Mouse (Mus musculus): ENCODE results near the gene Olfr90.

DNA sequence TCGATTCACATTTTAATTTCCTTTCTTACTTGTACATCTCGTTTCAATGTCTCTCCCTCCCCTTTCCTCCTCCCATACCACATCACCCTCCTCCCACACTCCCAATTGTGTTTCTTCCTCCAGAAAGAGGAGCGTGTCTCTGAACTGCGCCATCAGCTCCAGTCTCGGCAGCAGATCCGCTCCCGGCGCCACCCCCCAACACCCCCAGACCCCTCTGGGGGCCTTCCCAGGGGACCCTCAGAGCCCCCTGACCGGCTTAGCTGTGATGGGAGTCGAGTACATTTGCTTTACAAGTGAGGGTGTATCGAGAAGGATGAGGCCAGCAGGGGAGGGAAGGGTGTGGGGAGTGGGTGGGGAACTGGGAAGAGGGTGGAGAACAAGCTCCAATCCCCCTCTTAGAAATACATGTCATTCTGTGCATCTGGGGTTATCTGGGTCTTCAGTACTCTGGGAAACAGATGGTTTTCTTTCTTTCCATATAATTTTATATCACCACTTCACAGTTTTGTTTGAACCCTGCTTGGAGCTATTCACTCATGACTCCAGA is 15.5 kb downstream of the Olfr90 start:
- TF ChIP-seq POLR2A (IDR thresholded peaks at IDR 0.05; ENCODE audit: low read depth, low read length) (no peak), CTCF (conservative IDR thresholded peaks at IDR 0.05; ENCODE audit: insufficient read depth, insufficient read length, low read depth, low read length) (no peak)
